Mouse (Mus musculus): Measurements from ENCODE around the gene Arl13b. TPM values are rescaled to one million over a fixed set of nuclear protein-coding genes. Genes with fewer than 3 reads are reported as not detected.

Gene Arl13b
- total and polyA plus RNA-seq, 3 experiments, result 1.4 to 8.1 (median 7.5) TPM

- Histone ChIP-seq H3K4me3 (no peak overlapping the region), H3K9ac (ENCODE audit: low read depth, low read length) (no peak overlapping the region), H3K36me3 (ENCODE audit: control insufficient read depth, insufficient read depth, low read length) (no peaks in the 10 kb centered on the region), H3K4me1 (ENCODE audit: control insufficient read depth, insufficient read depth, low read length) (no peaks in the 10 kb centered on the region), H3K27ac (no peak overlapping the region), H3K79me2 (replicated peaks; ENCODE audit: control insufficient read depth, insufficient read depth, low read length) (no peaks in the 10 kb centered on the region), H3K27me3 (ENCODE audit: control insufficient read depth, insufficient read depth, low read length) (no peaks in the 10 kb centered on the region)
- intact Hi-C loops (cut with DNase I), result no loop called here
- WGBS, result 70% methylated on average over 6 of the region's 6 CpGs
- TF ChIP-seq EP300 (IDR thresholded peaks at IDR 0.05; ENCODE audit: insufficient read depth, low read depth, low read length) (no peak), CTCF (IDR thresholded peaks at IDR 0.05) (no peak), POLR2A (IDR thresholded peaks at IDR 0.05; ENCODE audit: insufficient read depth, low read depth, low read length) (no peak)
- no peak for DNase-seq
Measured at GRCm38 (mm10) chr16:62755307-62755706, 91.5 kb downstream of the Arl13b start.

- WGBS, result 90% methylated on average over 1 of the region's 1 CpGs
- no peaks in the 10 kb centered on the region for H3K79me2 ChIP-seq (replicated peaks; ENCODE audit: control insufficient read depth, insufficient read depth, low read length)
Measured at GRCm38 (mm10) chr16:62753597-62753996, 93.2 kb downstream of the Arl13b start.

GRCm38 (mm10) chr16:62753079-62753478, 93.8 kb downstream of the Arl13b start:
- no peaks in the 10 kb centered on the region for H3K36me3 ChIP-seq (ENCODE audit: control insufficient read depth, insufficient read depth, low read length)
- intact Hi-C loops (cut with DNase I), result no loop called here
- no peak for DNase-seq
- H3K9ac ChIP-seq (ENCODE audit: low read depth, low read length), result no peak overlapping the region
- no peaks in the 10 kb centered on the region for H3K4me1 ChIP-seq (ENCODE audit: control insufficient read depth, insufficient read depth, low read length)
- 89% methylated on average over 4 of the region's 4 CpGs for WGBS
- TF ChIP-seq EP300 (IDR thresholded peaks at IDR 0.05; ENCODE audit: insufficient read depth, low read depth, low read length), result no peak
- no peak for TF ChIP-seq POLR2A (IDR thresholded peaks at IDR 0.05; ENCODE audit: insufficient read depth, low read depth, low read length)
- no peak for TF ChIP-seq CTCF (IDR thresholded peaks at IDR 0.05)
- H3K4me3 ChIP-seq, result no peak overlapping the region
- no peaks in the 10 kb centered on the region for H3K27me3 ChIP-seq (ENCODE audit: control insufficient read depth, insufficient read depth, low read length)
- no peaks in the 10 kb centered on the region for H3K79me2 ChIP-seq (replicated peaks; ENCODE audit: control insufficient read depth, insufficient read depth, low read length)
- no peak overlapping the region for H3K27ac ChIP-seq

More at GRCm38 (mm10) chr16:62753597-62753996, 93.2 kb downstream of the Arl13b start:
- no peaks in the 10 kb centered on the region for H3K4me1 ChIP-seq (ENCODE audit: control insufficient read depth, insufficient read depth, low read length)
- intact Hi-C loops (cut with DNase I), result no loop called here
- H3K36me3 ChIP-seq (ENCODE audit: control insufficient read depth, insufficient read depth, low read length), result no peaks in the 10 kb centered on the region
- H3K9ac ChIP-seq (ENCODE audit: low read depth, low read length), result no peak overlapping the region
- no peak for TF ChIP-seq CTCF (IDR thresholded peaks at IDR 0.05)
- TF ChIP-seq EP300 (IDR thresholded peaks at IDR 0.05; ENCODE audit: insufficient read depth, low read depth, low read length), result no peak
- TF ChIP-seq POLR2A (IDR thresholded peaks at IDR 0.05; ENCODE audit: insufficient read depth, low read depth, low read length), result no peak
- H3K27me3 ChIP-seq (ENCODE audit: control insufficient read depth, insufficient read depth, low read length), result no peaks in the 10 kb centered on the region
- DNase-seq, result no peak
- H3K4me3 ChIP-seq, result no peak overlapping the region
- no peak overlapping the region for H3K27ac ChIP-seq

GRCm38 (mm10) chr16:62745875-62746274, 101.0 kb downstream of the Arl13b start:
- WGBS, result 67% methylated on average over 2 of the region's 2 CpGs
- intact Hi-C loops (cut with DNase I), result no loop called here
- TF ChIP-seq CTCF (IDR thresholded peaks at IDR 0.05) (no peak), EP300 (IDR thresholded peaks at IDR 0.05; ENCODE audit: insufficient read depth, low read depth, low read length) (no peak), POLR2A (IDR thresholded peaks at IDR 0.05; ENCODE audit: insufficient read depth, low read depth, low read length) (no peak)
- no peak overlapping the region for H3K9ac ChIP-seq (ENCODE audit: low read depth, low read length)
- no peaks in the 10 kb centered on the region for H3K4me1 ChIP-seq (ENCODE audit: control insufficient read depth, insufficient read depth, low read length)
- H3K27me3 ChIP-seq (ENCODE audit: control insufficient read depth, insufficient read depth, low read length), result no peaks in the 10 kb centered on the region
- H3K27ac ChIP-seq, result no peak overlapping the region
- DNase-seq, result no peak
- H3K36me3 ChIP-seq (ENCODE audit: control insufficient read depth, insufficient read depth, low read length), result no peaks in the 10 kb centered on the region
- no peak overlapping the region for H3K4me3 ChIP-seq
- no peaks in the 10 kb centered on the region for H3K79me2 ChIP-seq (replicated peaks; ENCODE audit: control insufficient read depth, insufficient read depth, low read length)

Small RNA genes within 50 kb of the gene (microRNA-seq; reads per million reads assigned to microRNA genes)
- 0 reads per million in 2 experiments for gene Gm25986

Other genes starting within 250 kb of the Arl13b start
- gene Nsun3, start 60.2 kb downstream of the Arl13b start, total RNA-seq (2021), result 1 to 10 TPM; 3.7 to 5.3 TPM
- gene Nsun3, start 60.2 kb downstream of the Arl13b start, polyA plus RNA-seq (2012; rRNA removed), result 3.0 and 5.7 TPM in 2 replicates
- not detected for gene Stx19, start 32.4 kb downstream of the Arl13b start, total RNA-seq (2021)
- 0.06 TPM in 1 of 2 replicates, not detected in the other for gene Stx19, start 32.4 kb downstream of the Arl13b start, polyA plus RNA-seq (2012; rRNA removed)
- gene Pros1, start 7.3 kb upstream of the Arl13b start, total RNA-seq (2021), result 10 to 100 TPM; 15.5 to 17.0 TPM
- gene Pros1, start 7.3 kb upstream of the Arl13b start, polyA plus RNA-seq (2012; rRNA removed), result 5.9 and 10.2 TPM in 2 replicates

Data from heart, adult 2 months (tissue).